Mouse (Mus musculus): Measurements from ENCODE around the gene Actr5.
A peak's percentile ranks its signal among the peaks of the same experiment; 100 is the strongest.

DNA sequence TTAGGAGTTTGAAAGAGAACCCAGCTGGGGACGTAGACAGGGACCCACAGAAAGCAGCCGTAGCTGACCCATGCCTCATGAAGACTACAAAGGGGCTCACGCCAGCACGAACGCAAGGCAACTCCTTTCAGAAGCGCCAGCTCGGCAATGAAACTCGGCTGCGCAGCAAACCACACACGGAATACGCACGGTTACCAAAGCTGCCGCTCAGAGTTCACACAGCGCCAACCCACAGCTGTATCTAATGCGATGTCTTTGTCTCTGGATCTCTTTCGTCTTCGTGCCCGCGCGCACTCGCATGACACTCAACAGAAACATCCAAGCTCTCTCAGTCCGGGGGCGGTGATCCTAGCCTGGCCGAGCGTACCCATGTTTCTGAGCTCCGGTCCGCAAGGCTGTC, 15.0 kb upstream of the Actr5 start:
- TF ChIP-seq POLR2A (IDR thresholded peaks at IDR 0.05; ENCODE audit: insufficient read depth, low read depth, low read length), result peak; percentile 27; the same call in 1 of the 2 replicates
- TF ChIP-seq CTCF (IDR thresholded peaks at IDR 0.05; ENCODE audit: insufficient read depth, low read depth, low read length), result no peak

Measured in olfactory bulb, adult 2 months (tissue).